Mouse (Mus musculus): ENCODE data around the gene Gm13030. TPM values are rescaled to one million over a fixed set of nuclear protein-coding genes. Genes with fewer than 3 reads are reported as not detected.
A peak's percentile ranks its signal among the peaks of the same experiment; 100 is the strongest.

The Gm13030 gene
- polyA plus RNA-seq, 1 experiment, result not detected

GRCm38 (mm10) chr4:138865092-138865491, 8.7 kb downstream of the Gm13030 start:
- H3K4me1 ChIP-seq (ENCODE audit: control insufficient read depth, insufficient read depth, low read length), result no peaks in the 10 kb centered on the region
- 69% methylated on average over 5 of the region's 5 CpGs for WGBS
- no peak for DNase-seq
- no peak overlapping the region for H3K4me3 ChIP-seq (replicated peaks; ENCODE audit: insufficient read depth, low read depth, low read length)
- no peak for TF ChIP-seq CTCF (IDR thresholded peaks at IDR 0.05; ENCODE audit: borderline replicate concordance, insufficient read depth, low read depth, low read length)
- no peak for TF ChIP-seq POLR2A (IDR thresholded peaks at IDR 0.05; ENCODE audit: borderline replicate concordance, insufficient read depth, low read length)
- H3K27me3 ChIP-seq (ENCODE audit: control insufficient read depth, insufficient read depth, low read length), result no peaks in the 10 kb centered on the region
- no peak overlapping the region for H3K27ac ChIP-seq (ENCODE audit: insufficient read depth, low read length)

- WGBS, result 76% methylated on average over 10 of the region's 10 CpGs
- no peaks in the 10 kb centered on the region for H3K4me1 ChIP-seq (ENCODE audit: control insufficient read depth, insufficient read depth, low read length)
- H3K27me3 ChIP-seq (ENCODE audit: control insufficient read depth, insufficient read depth, low read length), result no peaks in the 10 kb centered on the region
- TF ChIP-seq POLR2A (IDR thresholded peaks at IDR 0.05; ENCODE audit: borderline replicate concordance, insufficient read depth, low read length), result no peak
- no peak for TF ChIP-seq CTCF (IDR thresholded peaks at IDR 0.05; ENCODE audit: borderline replicate concordance, insufficient read depth, low read depth, low read length)
- no peak within 1 kb of the TSS for H3K27ac ChIP-seq (ENCODE audit: insufficient read depth, low read length)
- no peak within 1 kb of the TSS for H3K4me3 ChIP-seq (replicated peaks; ENCODE audit: insufficient read depth, low read depth, low read length)
- no peak for DNase-seq
These were observed 10.3 kb downstream of the Gm13030 start, which contains the start of gene Pla2g5 for GRCm38 (mm10) chr4:138863344-138863998. Pla2g5 (minus strand) TSS chr4:138863482.

GRCm38 (mm10) chr4:138859728-138860127, 14.0 kb downstream of the Gm13030 start:
- no peak overlapping the region for H3K27ac ChIP-seq (ENCODE audit: insufficient read depth, low read length)

GRCm38 (mm10) chr4:138859245-138859644, 14.5 kb downstream of the Gm13030 start:
- TF ChIP-seq POLR2A (IDR thresholded peaks at IDR 0.05; ENCODE audit: borderline replicate concordance, insufficient read depth, low read length) (no peak), CTCF (IDR thresholded peaks at IDR 0.05; ENCODE audit: borderline replicate concordance, insufficient read depth, low read depth, low read length) (peak; percentile 66)
- Histone ChIP-seq H3K27me3 (ENCODE audit: control insufficient read depth, insufficient read depth, low read length) (no peaks in the 10 kb centered on the region), H3K27ac (ENCODE audit: insufficient read depth, low read length) (no peak overlapping the region), H3K4me3 (replicated peaks; ENCODE audit: insufficient read depth, low read depth, low read length) (peak overlapping the region; percentile 55), H3K4me1 (ENCODE audit: control insufficient read depth, insufficient read depth, low read length) (no peaks in the 10 kb centered on the region)
- WGBS, result 22% methylated on average over 9 of the region's 9 CpGs
- peak; percentile 36 to 40 for DNase-seq

More at GRCm38 (mm10) chr4:138859728-138860127, 14.0 kb downstream of the Gm13030 start:
- TF ChIP-seq CTCF (IDR thresholded peaks at IDR 0.05; ENCODE audit: borderline replicate concordance, insufficient read depth, low read depth, low read length), result peak; percentile 63
- TF ChIP-seq POLR2A (IDR thresholded peaks at IDR 0.05; ENCODE audit: borderline replicate concordance, insufficient read depth, low read length), result no peak
- DNase-seq, result peak; percentile 87 to 89
- no peaks in the 10 kb centered on the region for H3K4me1 ChIP-seq (ENCODE audit: control insufficient read depth, insufficient read depth, low read length)
- WGBS, result 2% methylated on average over 13 of the region's 13 CpGs
- H3K4me3 ChIP-seq (replicated peaks; ENCODE audit: insufficient read depth, low read depth, low read length), result peak overlapping the region; percentile 55
- no peaks in the 10 kb centered on the region for H3K27me3 ChIP-seq (ENCODE audit: control insufficient read depth, insufficient read depth, low read length)

- no peak overlapping the region for H3K4me3 ChIP-seq (replicated peaks; ENCODE audit: insufficient read depth, low read depth, low read length)
- no peak for TF ChIP-seq CTCF (IDR thresholded peaks at IDR 0.05; ENCODE audit: borderline replicate concordance, insufficient read depth, low read depth, low read length)
- TF ChIP-seq POLR2A (IDR thresholded peaks at IDR 0.05; ENCODE audit: borderline replicate concordance, insufficient read depth, low read length), result no peak
- no peaks in the 10 kb centered on the region for H3K4me1 ChIP-seq (ENCODE audit: control insufficient read depth, insufficient read depth, low read length)
- H3K27me3 ChIP-seq (ENCODE audit: control insufficient read depth, insufficient read depth, low read length), result no peaks in the 10 kb centered on the region
- 49% methylated on average over 15 of the region's 15 CpGs for WGBS
- H3K27ac ChIP-seq (ENCODE audit: insufficient read depth, low read length), result no peak overlapping the region
- peak in 1 of 2 experiments; percentile 30 for DNase-seq
These were observed 15.3 kb downstream of the Gm13030 start for GRCm38 (mm10) chr4:138858446-138858845.

- 64% methylated on average over 10 of the region's 10 CpGs for WGBS
- TF ChIP-seq POLR2A (IDR thresholded peaks at IDR 0.05; ENCODE audit: borderline replicate concordance, insufficient read depth, low read length), result no peak
- TF ChIP-seq CTCF (IDR thresholded peaks at IDR 0.05; ENCODE audit: borderline replicate concordance, insufficient read depth, low read depth, low read length), result no peak
- no peak overlapping the region for H3K27ac ChIP-seq (ENCODE audit: insufficient read depth, low read length)
- no peaks in the 10 kb centered on the region for H3K27me3 ChIP-seq (ENCODE audit: control insufficient read depth, insufficient read depth, low read length)
- H3K4me1 ChIP-seq (ENCODE audit: control insufficient read depth, insufficient read depth, low read length), result no peaks in the 10 kb centered on the region
- H3K4me3 ChIP-seq (replicated peaks; ENCODE audit: insufficient read depth, low read depth, low read length), result no peak overlapping the region
- DNase-seq, result no peak
These were observed 16.2 kb downstream of the Gm13030 start for GRCm38 (mm10) chr4:138857576-138857975.

- no peak overlapping the region for H3K27ac ChIP-seq (ENCODE audit: insufficient read depth, low read length)
- no peaks in the 10 kb centered on the region for H3K4me1 ChIP-seq (ENCODE audit: control insufficient read depth, insufficient read depth, low read length)
- H3K4me3 ChIP-seq (replicated peaks; ENCODE audit: insufficient read depth, low read depth, low read length), result no peak overlapping the region
- no peak for TF ChIP-seq POLR2A (IDR thresholded peaks at IDR 0.05; ENCODE audit: borderline replicate concordance, insufficient read depth, low read length)
- TF ChIP-seq CTCF (IDR thresholded peaks at IDR 0.05; ENCODE audit: borderline replicate concordance, insufficient read depth, low read depth, low read length), result peak; percentile 95
- WGBS, result 17% methylated on average over 7 of the region's 7 CpGs
- peak; percentile 58 to 62 for DNase-seq
- no peaks in the 10 kb centered on the region for H3K27me3 ChIP-seq (ENCODE audit: control insufficient read depth, insufficient read depth, low read length)
These were observed 17.3 kb downstream of the Gm13030 start for GRCm38 (mm10) chr4:138856491-138856890.

- Histone ChIP-seq H3K4me1 (ENCODE audit: control insufficient read depth, insufficient read depth, low read length) (no peaks in the 10 kb centered on the region), H3K27me3 (ENCODE audit: control insufficient read depth, insufficient read depth, low read length) (no peaks in the 10 kb centered on the region), H3K4me3 (replicated peaks; ENCODE audit: insufficient read depth, low read depth, low read length) (no peak overlapping the region), H3K27ac (ENCODE audit: insufficient read depth, low read length) (no peak overlapping the region)
- no peak for TF ChIP-seq POLR2A (IDR thresholded peaks at IDR 0.05; ENCODE audit: borderline replicate concordance, insufficient read depth, low read length)
- no peak for TF ChIP-seq CTCF (IDR thresholded peaks at IDR 0.05; ENCODE audit: borderline replicate concordance, insufficient read depth, low read depth, low read length)
- DNase-seq, result no peak
- 91% methylated on average over 9 of the region's 9 CpGs for WGBS
These were observed 18.6 kb downstream of the Gm13030 start for GRCm38 (mm10) chr4:138855092-138855632.
